In genomic region chr15:97102811-97103210, GRCm38 (mm10) we compare ENCODE assay signal across 10 mouse cellular contexts. TPM values are rescaled to one million over a fixed set of nuclear protein-coding genes. Genes with fewer than 3 reads are reported as not detected.
DNase-seq lines count a peak whose midpoint lies in the region; ATAC-seq and TF ChIP-seq lines count a peak whose summit lies in the region.
"Had no signal": no experiment of that assay in that cellular context is flagged by ENCODE, and none has a peak within 500 bp of the region (broad histone marks: within the 10 kb centered on the region; RNA-seq: fewer than 3 reads in every experiment).

No protein-coding gene starts in this region.

- H3K4me3 ChIP-seq in embryonic fibroblast, embryonic 13.5 days (ENCODE audit: insufficient read depth, low read length): no peak overlapping the region
- H3K4me3 ChIP-seq: erythroblast, embryonic 14.5 days had no signal

- DNase-seq in urinary bladder, postnatal 14 days (ENCODE audit: low spot score): peak; percentile 29
- no peak for DNase-seq in urinary bladder, adult 2 months (ENCODE audit: low spot score)
- peak; percentile 32 to 72 for DNase-seq in heart, postnatal 14 days
- no peak for DNase-seq in layer of hippocampus, postnatal 14 days (ENCODE audit: low spot score in 2 of 2)
- DNase-seq in B cell, adult 2 months: no peak
- DNase-seq in left cerebral cortex, adult 8-10 months (ENCODE audit: low spot score in 2 of 2): no peak

- intact Hi-C loops in heart, postnatal 14 days (cut with DNase I): loop anchor here (2.0 kb wide), 1 partner anchor 100 kb away; no protein-coding TSS in a partner anchor

- H3K4me1 ChIP-seq in embryonic fibroblast, embryonic 13.5 days (ENCODE audit: control insufficient read depth, insufficient read depth, low read length): peaks cover 7% of the 10 kb centered on the region

- peak; percentile 45; the same call in 1 of the 2 replicates for TF ChIP-seq POLR2A in embryonic fibroblast, embryonic 13.5 days (IDR thresholded peaks at IDR 0.05; ENCODE audit: low read depth, low read length)

- H3K27ac ChIP-seq in embryonic fibroblast, embryonic 13.5 days (ENCODE audit: insufficient read depth, low read length): peak overlapping the region; percentile 95

- ATAC-seq in erythroblast, adult 5-6 weeks (replicated peaks; ENCODE audit: low FRiP score, poor library complexity, severe bottlenecking): no peak
- ATAC-seq: activated CD4-positive, CD25-positive, alpha-beta regulatory T cell, adult 4 months had no signal

- TF ChIP-seq CTCF in embryonic fibroblast, embryonic 13.5 days (IDR thresholded peaks at IDR 0.05; ENCODE audit: borderline replicate concordance, insufficient read depth, low read length): no peak

RNA-seq across cellular contexts. Expression of gene Slc38a4, which starts 47.1 kb away (rescaled TPM):
- 4.1 and 4.9 TPM in 2 replicates for polyA plus RNA-seq in urinary bladder, adult 2 months (2012; rRNA removed)
- polyA plus RNA-seq in embryonic fibroblast, embryonic 13.5 days (2011; ENCODE audit: insufficient read length, low read depth, missing spikeins): 71.6 and 93.6 TPM in 2 replicates
- 10 to 100 TPM; 19.7 to 30.1 TPM for total RNA-seq in heart, postnatal 14 days (2021)
- total RNA-seq in layer of hippocampus, postnatal 14 days (2021): 1 to 10 TPM in 1 of 2 experiments, under 1 TPM in 1; 0.95 to 1.1 TPM
- not detected in 2 replicates for total RNA-seq in erythroblast, adult 5-6 weeks (2015; ENCODE audit: low replicate concordance)
- total RNA-seq in erythroblast, adult 5-6 weeks (2017; ENCODE audit: low replicate concordance): not detected in 2 replicates
- total RNA-seq in left cerebral cortex, adult 8-10 months (2022): 1 to 10 TPM in 1 of 4 experiments, under 1 TPM in 3; 0.58 to 1.3 (median 0.89) TPM
- polyA plus RNA-seq: activated CD4-positive, CD25-positive, alpha-beta regulatory T cell, adult 4 months had no signal

Comparison
In these comparisons a context has a peak if more than half of its experiments do, and no peak if none do; other contexts are left out.
1. DNase-seq: peak in urinary bladder, postnatal 14 days (single experiment) and heart, postnatal 14 days (2 of 2); none in urinary bladder, adult 2 months (single experiment), layer of hippocampus, postnatal 14 days (0 of 2), B cell, adult 2 months (0 of 2) and left cerebral cortex, adult 8-10 months (0 of 2).
2. RNA of gene Slc38a4, which starts 47.1 kb away (total RNA-seq): 19.7 to 30.1 TPM in heart, postnatal 14 days; 0.95 to 1.1 TPM in layer of hippocampus, postnatal 14 days, 0.58 to 1.3 TPM in left cerebral cortex, adult 8-10 months and not detected in erythroblast, adult 5-6 weeks; every median in the first group is over 4 times any median in the second.